Mouse (Mus musculus): ENCODE measurements around the gene Pbx1. TPM values are rescaled to one million over a fixed set of nuclear protein-coding genes. Genes with fewer than 3 reads are reported as not detected.
A peak's percentile ranks its signal among the peaks of the same experiment; 100 is the strongest.

Pbx1 gene
- total RNA-seq, 2 experiments from 2014 or later: 16.9 to 29.3 TPM

DNA sequence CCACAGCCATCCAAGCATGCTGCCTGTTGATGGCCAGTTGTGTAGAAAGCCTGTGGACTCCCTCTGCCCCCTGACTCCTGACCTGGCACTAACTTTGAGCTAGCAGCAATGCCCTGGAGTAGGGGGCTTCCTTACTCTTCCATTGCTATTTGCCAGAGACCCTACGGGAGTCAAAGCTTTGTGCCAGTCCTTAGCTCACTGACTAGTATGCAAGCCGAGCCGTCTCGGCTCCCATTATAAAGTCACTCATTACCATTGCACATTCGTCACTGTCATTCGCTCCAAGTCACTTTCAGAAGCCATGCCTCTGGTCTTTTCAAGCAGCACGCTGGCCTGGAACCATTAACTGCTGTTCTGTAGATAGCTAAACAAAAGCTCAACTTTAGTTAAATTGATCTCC is 173.2 kb downstream of the Pbx1 start:
- Histone ChIP-seq H3K4me3 (no peak overlapping the region), H3K27ac (no peak overlapping the region)
- DNase-seq: no peak
- intact Hi-C loops (cut with DNase I): no loop called here
- TF ChIP-seq CTCF (IDR thresholded peaks at IDR 0.05): no peak

DNA sequence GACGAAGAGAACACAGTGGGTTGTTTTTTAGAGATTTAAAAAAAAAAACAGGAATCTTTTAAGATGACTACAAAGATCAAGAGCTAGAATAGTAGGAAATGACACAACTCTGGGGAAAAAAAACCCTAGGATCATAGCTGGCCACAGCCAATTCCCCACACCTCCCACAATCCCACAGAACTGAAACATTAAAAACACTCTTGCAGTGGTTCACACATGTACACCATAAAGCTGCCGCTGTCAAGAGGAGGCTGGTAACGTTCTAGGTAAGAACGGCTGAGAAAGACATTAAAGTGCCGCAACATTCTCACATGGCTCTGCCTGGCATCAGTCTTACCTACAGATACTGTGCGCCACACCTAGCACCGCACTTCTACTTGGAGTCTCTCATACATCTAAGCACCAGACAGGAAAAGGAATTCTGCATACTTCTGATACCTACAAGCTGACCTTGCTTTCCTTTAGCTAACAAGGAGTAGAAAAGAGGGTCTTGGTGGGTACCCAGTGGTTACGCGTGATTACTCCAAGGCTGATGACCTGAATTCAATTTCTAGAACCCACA is 176.6 kb downstream of the Pbx1 start:
- intact Hi-C loops (cut with DNase I): no loop called here
- DNase-seq: no peak
- TF ChIP-seq CTCF (IDR thresholded peaks at IDR 0.05): no peak

DNA sequence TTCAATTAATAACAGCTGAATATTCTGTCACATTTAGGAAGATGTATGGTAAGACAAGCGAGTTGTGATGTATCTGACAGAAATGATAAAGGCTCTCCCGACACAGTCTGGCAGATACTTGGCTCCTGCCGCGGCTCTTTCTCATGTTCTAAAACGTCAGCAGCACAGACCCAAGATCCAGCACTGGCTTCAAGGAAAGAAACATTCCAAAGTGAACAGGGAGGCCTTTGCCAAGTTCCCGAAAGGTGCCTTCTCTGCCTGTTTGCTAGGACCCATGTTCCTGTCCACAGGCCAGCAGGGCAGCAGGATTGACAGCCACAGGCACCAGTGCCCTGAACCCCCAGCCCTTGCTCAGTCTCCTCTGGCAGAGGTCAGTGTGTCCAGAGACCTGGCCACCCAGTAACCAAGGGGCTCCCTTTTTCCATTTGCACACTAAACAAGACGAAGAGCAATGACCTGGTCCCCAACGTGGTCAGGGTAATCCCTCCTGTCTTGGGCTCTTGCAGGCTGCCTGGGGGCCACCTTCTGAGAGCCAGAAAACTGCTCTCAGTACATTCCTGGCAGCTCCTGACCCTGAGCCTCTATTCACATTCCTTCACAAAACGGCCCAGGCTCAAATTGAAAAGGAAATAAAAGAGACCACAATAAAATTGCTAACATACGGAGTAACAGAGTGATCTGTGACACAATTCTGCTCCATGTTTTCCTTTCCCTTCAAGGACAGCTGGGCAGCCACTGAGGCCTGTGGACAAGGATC is 184.9 kb downstream of the Pbx1 start:
- intact Hi-C loops (cut with DNase I): no loop called here
- DNase-seq: peak; percentile 68
- peak overlapping the region; percentile 70 for H3K27ac ChIP-seq
- no peak for TF ChIP-seq CTCF (IDR thresholded peaks at IDR 0.05)
- H3K4me3 ChIP-seq: peak overlapping the region; percentile 46

More for the DNA sequence above, 176.6 kb downstream of the Pbx1 start:
- Histone ChIP-seq H3K4me3 (no peak overlapping the region), H3K27ac (no peak overlapping the region)

DNA sequence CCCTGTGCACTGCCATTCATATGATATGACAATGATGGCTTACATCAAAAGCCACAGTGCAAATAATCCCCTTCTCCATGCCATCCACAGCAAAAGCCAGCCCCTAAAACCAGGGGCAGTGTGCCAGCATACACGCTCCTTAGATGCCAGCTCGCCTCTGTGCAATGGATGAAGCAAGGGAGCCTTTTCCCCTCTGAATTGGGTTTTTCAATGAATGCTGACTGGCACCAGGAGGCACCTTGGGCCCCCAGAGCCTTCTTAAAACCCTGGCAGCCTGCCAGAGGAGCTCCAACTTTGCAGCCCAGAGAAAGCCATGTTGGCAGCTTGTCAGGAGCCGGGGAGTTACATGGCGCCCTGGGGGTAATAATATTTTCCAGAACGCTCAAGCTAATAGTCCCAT is 186.5 kb downstream of the Pbx1 start:
- intact Hi-C loops (cut with DNase I): no loop called here
- TF ChIP-seq CTCF (IDR thresholded peaks at IDR 0.05): no peak
- Histone ChIP-seq H3K27ac (no peak overlapping the region), H3K4me3 (no peak overlapping the region)
- DNase-seq: peak; percentile 36

DNA sequence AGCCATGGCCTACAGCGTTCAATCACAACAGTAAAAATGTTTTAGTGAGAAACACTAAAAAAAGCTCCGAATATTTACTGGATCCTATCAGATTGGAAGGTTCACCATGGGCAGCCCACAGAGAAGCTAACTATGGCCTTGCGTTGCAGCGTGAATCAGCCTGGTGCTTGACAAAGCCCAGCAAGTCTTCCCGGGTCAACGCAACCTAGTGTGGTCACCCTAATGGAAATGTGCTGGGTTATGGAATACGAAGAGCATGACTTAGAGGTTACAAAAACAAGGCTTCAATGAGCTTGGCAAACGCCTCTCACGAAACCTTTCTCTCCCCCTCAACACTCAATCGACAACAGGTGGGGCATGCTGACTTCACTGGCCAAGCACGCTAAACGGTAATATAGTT is 188.3 kb downstream of the Pbx1 start:
- intact Hi-C loops (cut with DNase I): no loop called here
- TF ChIP-seq CTCF (IDR thresholded peaks at IDR 0.05): no peak

DNA sequence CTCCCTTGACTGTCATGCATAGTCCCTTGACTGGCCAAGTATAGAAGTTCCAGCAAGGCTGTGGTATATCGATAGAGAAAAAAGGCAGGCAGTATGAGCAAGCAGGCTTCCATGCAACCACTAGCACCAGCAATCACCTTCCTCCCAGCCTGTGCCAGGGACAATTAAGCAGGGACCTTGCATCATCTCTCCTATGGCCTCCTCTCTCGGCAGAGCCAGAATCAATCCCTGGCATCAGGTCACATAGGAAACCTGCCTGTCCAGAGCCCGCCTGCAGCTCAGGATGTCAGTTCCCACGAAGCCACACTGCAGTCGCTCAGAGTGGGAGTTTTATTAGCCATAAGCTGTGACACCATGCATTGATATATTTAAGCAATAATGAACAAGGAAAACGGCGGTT is 189.0 kb downstream of the Pbx1 start:
- intact Hi-C loops (cut with DNase I): no loop called here
- TF ChIP-seq CTCF (IDR thresholded peaks at IDR 0.05): no peak
- no peak for DNase-seq
- Histone ChIP-seq H3K4me3 (no peak overlapping the region), H3K27ac (no peak overlapping the region)

More for the DNA sequence above, 188.3 kb downstream of the Pbx1 start:
- DNase-seq: no peak
- H3K27ac ChIP-seq: no peak overlapping the region
- no peak overlapping the region for H3K4me3 ChIP-seq

DNA sequence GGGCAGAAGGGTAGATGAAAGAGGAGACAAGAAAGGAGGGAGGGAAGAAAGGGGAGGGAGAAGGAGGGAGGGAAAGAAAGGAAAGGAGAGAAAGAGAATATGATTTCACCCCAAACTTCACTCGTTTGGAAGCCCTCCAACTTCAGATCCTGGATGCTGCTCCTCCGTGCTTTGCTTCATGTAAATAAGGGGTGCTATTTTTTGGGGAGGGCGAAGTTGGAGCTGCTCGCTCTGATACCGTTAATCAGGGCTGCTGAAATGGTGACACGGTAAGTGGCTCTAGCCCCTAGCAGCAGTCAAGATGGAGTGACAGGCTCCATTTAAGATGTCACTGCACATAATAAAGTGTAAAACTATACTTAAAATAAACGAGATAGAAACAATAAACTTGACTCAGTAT is 190.8 kb downstream of the Pbx1 start:
- 0 out of 2 replicates have a peak overlapping the region, but pooled peaks have one; percentile 4 for H3K4me3 ChIP-seq
- H3K27ac ChIP-seq: no peak overlapping the region
- no peak for DNase-seq
- intact Hi-C loops (cut with DNase I): no loop called here
- TF ChIP-seq CTCF (IDR thresholded peaks at IDR 0.05): no peak

DNA sequence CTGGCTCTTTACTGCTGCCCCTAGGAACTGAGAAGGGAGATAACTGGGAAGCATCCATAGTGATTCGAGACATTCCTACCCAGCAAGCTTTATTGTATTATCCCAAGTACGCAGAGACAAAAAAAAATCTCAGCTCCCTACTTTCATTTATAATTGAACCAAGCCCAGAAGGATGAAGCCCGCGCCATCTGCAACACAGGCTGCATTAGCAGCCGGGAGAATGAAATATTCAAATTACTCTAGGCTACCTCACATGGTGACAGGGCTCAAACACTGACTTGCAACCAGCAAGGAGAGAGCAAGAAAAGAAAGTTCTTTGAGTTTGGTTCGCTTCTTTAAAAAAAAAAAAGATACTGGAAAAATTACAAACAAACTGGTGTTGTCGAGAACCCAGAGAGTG is 191.2 kb downstream of the Pbx1 start:
- Histone ChIP-seq H3K27ac (no peak overlapping the region), H3K4me3 (no peak overlapping the region)
- TF ChIP-seq CTCF (IDR thresholded peaks at IDR 0.05): no peak
- DNase-seq: no peak
- intact Hi-C loops (cut with DNase I): no loop called here

DNA sequence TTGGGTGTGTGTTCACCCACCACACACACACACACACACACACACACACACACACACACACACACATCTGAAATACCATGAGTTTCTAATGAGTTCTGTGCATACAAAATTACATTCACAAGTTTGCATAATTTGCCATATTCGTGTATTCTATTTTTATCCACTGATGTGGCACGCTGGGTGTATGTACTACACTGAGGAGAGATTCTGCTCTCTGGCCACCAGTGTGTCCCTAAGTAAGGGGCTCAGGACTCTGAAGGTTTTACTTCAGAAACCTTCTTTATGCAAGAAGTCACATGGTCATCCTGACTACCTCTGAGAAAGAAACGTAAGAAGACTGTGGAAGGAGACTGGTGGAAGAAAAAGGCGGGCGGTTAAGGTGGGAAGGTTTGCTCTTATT is 191.7 kb downstream of the Pbx1 start:
- no peak for DNase-seq
- H3K27ac ChIP-seq: no peak overlapping the region
- intact Hi-C loops (cut with DNase I): no loop called here
- no peak overlapping the region for H3K4me3 ChIP-seq
- TF ChIP-seq CTCF (IDR thresholded peaks at IDR 0.05): no peak

DNA sequence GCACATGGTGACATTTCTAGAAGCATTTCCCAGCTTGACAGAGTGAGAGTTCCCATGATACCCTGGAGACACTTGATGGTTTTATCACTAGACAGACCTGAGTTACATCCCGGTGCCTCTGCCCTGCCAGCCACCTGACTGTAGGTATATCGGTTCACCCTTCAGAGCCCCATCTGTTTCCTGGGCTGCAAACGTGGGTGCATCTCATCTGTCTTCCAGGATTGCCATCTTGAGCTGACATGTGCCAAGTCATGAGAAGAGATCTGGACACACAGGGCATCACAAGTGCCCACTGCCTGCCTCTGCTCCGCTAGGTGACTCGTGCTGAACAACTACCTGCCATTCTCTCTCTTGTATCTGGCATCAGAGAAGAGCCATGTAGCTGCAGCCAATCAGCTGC is 196.0 kb downstream of the Pbx1 start:
- Histone ChIP-seq H3K27ac (no peak overlapping the region), H3K4me3 (no peak overlapping the region)
- no peak for TF ChIP-seq CTCF (IDR thresholded peaks at IDR 0.05)
- no peak for DNase-seq
- intact Hi-C loops (cut with DNase I): no loop called here

DNA sequence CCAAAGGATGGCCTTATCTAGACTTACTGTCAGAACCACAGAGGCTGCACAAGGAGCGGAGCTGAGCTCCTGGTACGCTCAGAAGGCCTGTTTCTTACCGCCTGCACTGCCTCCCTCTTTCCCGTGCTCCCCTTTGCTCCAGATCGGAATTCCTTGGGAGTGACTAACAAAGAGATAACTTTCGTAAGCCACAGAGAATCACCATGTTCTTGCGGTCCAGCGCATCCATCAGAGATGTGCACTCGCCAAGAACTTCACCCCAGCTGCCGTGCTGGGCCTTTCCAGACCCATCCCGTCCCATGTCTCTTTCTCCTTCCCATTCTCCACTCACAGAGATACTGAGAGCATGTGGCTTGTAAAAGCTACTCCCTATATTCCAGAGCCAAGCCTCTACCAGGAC is 197.7 kb downstream of the Pbx1 start:
- intact Hi-C loops (cut with DNase I): no loop called here

DNA sequence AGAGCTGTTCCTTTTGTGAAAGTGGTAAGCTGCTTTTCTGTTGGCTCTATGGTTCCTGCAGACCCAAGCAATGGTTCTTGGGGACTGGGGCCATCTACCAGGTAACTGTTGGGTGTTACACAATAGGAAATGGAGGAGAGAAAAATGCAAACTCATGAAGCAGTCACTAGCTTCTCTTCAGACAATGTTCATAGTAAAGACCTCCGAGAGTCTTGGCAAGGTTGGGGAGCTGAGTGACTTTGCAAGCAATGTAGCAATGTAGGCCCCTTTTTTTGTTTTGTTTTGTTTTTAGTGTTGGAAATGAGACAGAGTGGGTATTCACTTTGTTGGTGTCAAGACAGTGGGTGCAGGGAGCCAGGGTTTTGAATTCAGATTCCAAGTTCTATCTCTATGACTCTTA is 198.9 kb downstream of the Pbx1 start:
- DNase-seq: no peak
- no peak overlapping the region for H3K4me3 ChIP-seq
- intact Hi-C loops (cut with DNase I): no loop called here
- H3K27ac ChIP-seq: peak overlapping the region; percentile 67
- TF ChIP-seq CTCF (IDR thresholded peaks at IDR 0.05): no peak

More for the DNA sequence above, 197.7 kb downstream of the Pbx1 start:
- DNase-seq: peak; percentile 41
- H3K4me3 ChIP-seq: no peak overlapping the region
- H3K27ac ChIP-seq: peak overlapping the region; percentile 20; the same call in 1 of the 2 replicates
- no peak for TF ChIP-seq CTCF (IDR thresholded peaks at IDR 0.05)

DNA sequence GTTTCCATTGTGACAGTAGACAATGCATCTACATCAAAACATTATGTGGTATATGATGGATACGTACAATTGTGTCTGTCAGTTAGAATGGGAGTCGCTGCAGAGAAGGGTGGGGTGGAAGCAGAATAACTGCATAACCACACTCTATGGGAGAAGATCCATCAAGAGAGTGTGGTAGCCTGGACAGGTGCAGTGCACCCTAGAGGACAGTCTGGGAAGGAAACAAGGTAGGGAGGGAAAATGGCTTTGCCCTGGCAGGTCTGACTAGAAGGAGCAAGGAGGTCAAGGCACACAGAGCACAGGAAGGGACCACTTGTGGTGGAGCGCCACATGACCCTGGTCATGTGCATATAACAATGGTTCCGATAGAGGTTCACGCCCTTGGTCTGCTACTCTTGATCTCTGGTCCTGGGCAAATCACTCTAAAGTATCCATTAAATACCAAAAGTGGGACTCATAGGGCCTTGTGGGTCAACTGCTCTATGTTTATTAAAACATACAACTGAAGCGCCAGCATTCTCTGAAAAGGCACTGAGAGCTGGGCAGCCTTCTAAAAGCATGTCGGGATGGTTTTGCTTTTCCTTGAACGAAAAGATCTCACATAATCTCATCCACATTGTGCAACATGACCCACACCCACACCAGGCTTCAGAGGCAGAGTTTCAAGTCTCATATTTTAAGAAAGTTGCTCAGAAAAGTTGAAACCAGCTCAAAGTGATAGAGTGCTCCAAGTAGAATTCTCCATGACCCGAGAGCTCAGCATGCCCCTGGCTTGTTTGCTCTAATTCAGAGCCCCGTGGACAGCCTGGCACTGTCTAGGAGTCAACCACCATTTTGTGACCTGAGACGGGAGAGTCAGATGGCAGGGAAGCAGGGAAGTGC is 200.3 kb downstream of the Pbx1 start:
- DNase-seq: peak; percentile 34
- intact Hi-C loops (cut with DNase I): no loop called here
- no peak overlapping the region for H3K4me3 ChIP-seq
- peak overlapping the region; percentile 67 for H3K27ac ChIP-seq
- TF ChIP-seq CTCF (IDR thresholded peaks at IDR 0.05): no peak

All from gastrocnemius, adult 2 months (tissue).